Mouse (Mus musculus): ENCODE measurements around the gene Tmem135.

GRCm38 (mm10) chr7:89311555-89311954, 92.5 kb downstream of the Tmem135 start:
- TF ChIP-seq CTCF (IDR thresholded peaks at IDR 0.05): peak; percentile 40
- TF ChIP-seq EP300 (IDR thresholded peaks at IDR 0.05; ENCODE audit: insufficient read depth, low read depth, low read length): no peak

Measured in heart, adult 2 months (tissue).